Mouse (Mus musculus) adrenal gland, adult 8-10 months (tissue): Measurements from ENCODE around the gene Pus3. TPM values are rescaled to one million over a fixed set of nuclear protein-coding genes. Genes with fewer than 3 reads are reported as not detected.

Experiments
- DNase-seq: peaks from one replicate; pipeline ENCODE4 v3.0.0; 2022
- total RNA-seq, 4 experiments: library from RNA; stranded (reverse); gene quantifications; 2 replicates each; pipeline ENCODE4 v1.2.4; 2022

Gene Pus3
- 10 to 100 TPM; 12.5 to 15.0 (median 14.5) TPM for total RNA-seq

- peak; percentile 7 for DNase-seq
These were observed at the start of gene Pus3, which contains the start of gene Ddx25 for GRCm38 (mm10) chr9:35558257-35559008. Gene Pus3, plus strand, starts transcription at chr9:35558595. Gene Ddx25, minus strand, starts transcription at chr9:35558528.

- DNase-seq = no peak
These were observed 44.5 kb upstream of the Pus3 start for GRCm38 (mm10) chr9:35513900-35514299.

- no peak for DNase-seq
These were observed 42.2 kb upstream of the Pus3 start for GRCm38 (mm10) chr9:35516182-35516581.

GRCm38 (mm10) chr9:35516711-35517110 is 41.7 kb upstream of the Pus3 start:
- DNase-seq = no peak

GRCm38 (mm10) chr9:35518169-35518568 is 40.2 kb upstream of the Pus3 start, which contains the start of gene Gm1113:
Gene Gm1113, minus strand, starts transcription at chr9:35518269.
- no peak for DNase-seq

GRCm38 (mm10) chr9:35520631-35521348 is 37.6 kb upstream of the Pus3 start:
- no peak for DNase-seq

GRCm38 (mm10) chr9:35522241-35522640 is 36.2 kb upstream of the Pus3 start:
- no peak for DNase-seq

GRCm38 (mm10) chr9:35522821-35523515 is 35.4 kb upstream of the Pus3 start:
- no peak for DNase-seq

- no peak for DNase-seq
These were observed 34.9 kb upstream of the Pus3 start for GRCm38 (mm10) chr9:35523541-35523940.

GRCm38 (mm10) chr9:35523941-35524411 is 34.4 kb upstream of the Pus3 start:
- DNase-seq = peak; percentile 46

GRCm38 (mm10) chr9:35529141-35529540 is 29.3 kb upstream of the Pus3 start:
- no peak for DNase-seq

- DNase-seq = no peak
These were observed 28.6 kb upstream of the Pus3 start for GRCm38 (mm10) chr9:35529796-35530195.

GRCm38 (mm10) chr9:35533266-35533665 is 25.1 kb upstream of the Pus3 start:
- no peak for DNase-seq

- no peak for DNase-seq
These were observed 23.3 kb upstream of the Pus3 start for GRCm38 (mm10) chr9:35535110-35535509.

GRCm38 (mm10) chr9:35535876-35536275 is 22.5 kb upstream of the Pus3 start:
- no peak for DNase-seq

- no peak for DNase-seq
These were observed 19.2 kb upstream of the Pus3 start for GRCm38 (mm10) chr9:35539001-35539750.

GRCm38 (mm10) chr9:35541024-35541423 is 17.4 kb upstream of the Pus3 start:
- no peak for DNase-seq

GRCm38 (mm10) chr9:35541488-35541887 is 16.9 kb upstream of the Pus3 start:
- DNase-seq = no peak

- DNase-seq = no peak
These were observed 16.5 kb upstream of the Pus3 start for GRCm38 (mm10) chr9:35541941-35542340.

GRCm38 (mm10) chr9:35543099-35543860 is 15.1 kb upstream of the Pus3 start:
- DNase-seq = no peak

- DNase-seq = no peak
These were observed 13.7 kb upstream of the Pus3 start for GRCm38 (mm10) chr9:35544666-35545065.
